Mouse (Mus musculus): ENCODE measurements around the gene Pld1. TPM values are rescaled to one million over a fixed set of nuclear protein-coding genes. Genes with fewer than 3 reads are reported as not detected.

Gene Pld1
- polyA plus RNA-seq, 1 experiment from 2014 or later, result 3.1 TPM

DNA sequence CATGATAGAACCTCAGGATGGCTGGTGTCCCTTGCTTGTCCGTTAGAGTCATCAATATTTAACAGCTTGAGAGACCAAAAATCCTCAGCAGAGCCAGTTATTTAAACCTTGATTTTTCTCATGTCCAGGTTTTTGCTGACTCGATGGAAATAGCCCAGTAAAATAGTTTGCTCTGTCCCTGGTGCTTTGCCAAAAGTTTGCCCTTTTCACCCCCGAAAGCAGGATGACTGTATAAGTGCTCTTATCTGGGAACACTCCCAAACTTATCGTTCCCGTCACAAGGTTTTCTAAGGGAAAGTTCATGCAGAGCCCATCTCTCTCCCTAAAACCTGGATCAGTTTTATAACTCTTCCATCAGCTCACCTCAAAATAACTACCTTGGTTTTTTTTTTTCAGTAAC, 173.0 kb downstream of the Pld1 start:
- no peak for ATAC-seq (ENCODE audit: insufficient number of reproducible peaks, insufficient read depth, low FRiP score, low TSS enrichment)
- 83% methylated on average over 5 of the region's 5 CpGs for WGBS

DNA sequence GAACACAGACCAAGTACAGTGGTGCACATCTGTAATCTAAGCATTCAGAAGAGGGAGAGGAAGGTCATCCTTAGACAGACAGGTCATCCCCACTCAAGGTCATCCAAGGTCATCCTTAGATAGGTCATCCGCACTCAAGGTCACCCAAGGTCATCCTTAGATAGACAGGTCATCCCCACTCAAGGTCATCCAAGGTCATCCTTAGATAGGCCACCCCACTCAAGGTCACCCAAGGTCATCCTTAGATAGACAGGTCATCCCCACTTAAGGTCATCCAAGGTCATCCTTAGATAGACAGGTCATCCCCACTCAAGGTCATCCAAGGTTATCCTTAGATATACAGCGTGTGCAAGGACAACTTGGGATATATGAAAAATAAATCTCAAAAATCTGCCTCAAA, 175.4 kb downstream of the Pld1 start:
- no peaks in the 10 kb centered on the region for H3K27me3 ChIP-seq
- H3K27ac ChIP-seq, result no peak overlapping the region
- no peaks in the 10 kb centered on the region for H3K36me3 ChIP-seq
- no peak for ATAC-seq (ENCODE audit: insufficient number of reproducible peaks, insufficient read depth, low FRiP score, low TSS enrichment)
- H3K9ac ChIP-seq, result no peak overlapping the region
- WGBS, result 91% methylated on average over 2 of the region's 2 CpGs
- no peaks in the 10 kb centered on the region; the same call in 1 of the 2 replicates for H3K9me3 ChIP-seq
- H3K4me3 ChIP-seq, result no peak overlapping the region
- no peak overlapping the region for H3K4me2 ChIP-seq (replicated peaks)
- H3K4me1 ChIP-seq, result 0 out of 2 replicates have a peak, but pooled peaks cover 3% of the 10 kb centered on the region

More for the DNA sequence above, 173.0 kb downstream of the Pld1 start:
- no peaks in the 10 kb centered on the region for H3K27me3 ChIP-seq
- no peak overlapping the region for H3K27ac ChIP-seq
- H3K9me3 ChIP-seq, result no peaks in the 10 kb centered on the region
- H3K4me1 ChIP-seq, result 0 out of 2 replicates have a peak, but pooled peaks cover 3% of the 10 kb centered on the region
- H3K9ac ChIP-seq, result no peak overlapping the region
- H3K36me3 ChIP-seq, result no peaks in the 10 kb centered on the region
- no peak overlapping the region for H3K4me3 ChIP-seq
- no peak overlapping the region for H3K4me2 ChIP-seq (replicated peaks)

DNA sequence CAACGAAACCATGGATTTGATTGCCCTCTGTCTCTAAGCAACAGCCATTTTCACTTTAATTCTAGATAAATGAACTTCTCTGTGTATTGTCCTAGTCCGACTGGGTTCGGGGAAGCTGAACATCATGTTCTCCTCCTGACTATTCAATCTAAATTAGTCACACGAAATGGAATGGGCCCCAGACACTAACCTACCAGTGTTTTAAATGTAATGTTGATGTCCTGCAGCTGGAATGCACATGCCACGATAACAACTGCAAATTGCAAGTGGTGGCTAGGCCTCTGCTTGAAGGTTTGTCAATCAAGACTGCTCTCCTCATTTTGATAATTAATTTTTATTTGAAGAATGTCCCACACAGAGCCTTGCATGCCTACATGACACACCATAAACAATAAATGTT, 203.2 kb downstream of the Pld1 start:
- H3K4me2 ChIP-seq (replicated peaks), result no peak overlapping the region
- no peak overlapping the region for H3K27ac ChIP-seq
- ATAC-seq (ENCODE audit: insufficient number of reproducible peaks, insufficient read depth, low FRiP score, low TSS enrichment), result no peak
- WGBS, result 75% methylated on average over 5 of the region's 5 CpGs
- no peaks in the 10 kb centered on the region for H3K36me3 ChIP-seq
- H3K9ac ChIP-seq, result no peak overlapping the region
- H3K27me3 ChIP-seq, result no peaks in the 10 kb centered on the region
- H3K4me1 ChIP-seq, result no peaks in the 10 kb centered on the region
- no peaks in the 10 kb centered on the region for H3K9me3 ChIP-seq
- H3K4me3 ChIP-seq, result no peak overlapping the region

DNA sequence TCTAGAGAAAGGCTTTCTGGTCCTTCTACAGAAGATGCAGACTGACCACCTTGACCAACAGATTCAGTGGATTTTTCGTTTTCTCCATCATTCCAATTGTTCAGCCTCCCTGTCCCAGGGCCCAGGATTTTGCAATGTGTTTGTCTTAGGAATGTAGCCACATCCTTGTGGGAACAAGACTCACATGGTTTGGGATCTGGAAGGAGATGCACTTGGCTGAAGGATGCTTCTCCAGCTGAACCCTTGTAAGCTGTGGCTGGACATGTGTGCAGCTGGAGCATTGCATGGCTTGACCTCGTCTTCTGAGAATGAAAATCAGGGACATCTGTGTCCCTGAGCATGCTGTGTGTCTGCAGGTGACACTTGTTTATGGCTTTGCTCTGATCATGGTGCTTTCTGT, 203.6 kb downstream of the Pld1 start:
- H3K4me1 ChIP-seq, result no peaks in the 10 kb centered on the region
- no peaks in the 10 kb centered on the region for H3K36me3 ChIP-seq
- no peak overlapping the region for H3K9ac ChIP-seq
- H3K27ac ChIP-seq, result no peak overlapping the region
- 66% methylated on average over 2 of the region's 2 CpGs for WGBS
- H3K4me2 ChIP-seq (replicated peaks), result no peak overlapping the region
- no peaks in the 10 kb centered on the region for H3K9me3 ChIP-seq
- no peak overlapping the region for H3K4me3 ChIP-seq
- ATAC-seq (ENCODE audit: insufficient number of reproducible peaks, insufficient read depth, low FRiP score, low TSS enrichment), result no peak
- no peaks in the 10 kb centered on the region for H3K27me3 ChIP-seq

DNA sequence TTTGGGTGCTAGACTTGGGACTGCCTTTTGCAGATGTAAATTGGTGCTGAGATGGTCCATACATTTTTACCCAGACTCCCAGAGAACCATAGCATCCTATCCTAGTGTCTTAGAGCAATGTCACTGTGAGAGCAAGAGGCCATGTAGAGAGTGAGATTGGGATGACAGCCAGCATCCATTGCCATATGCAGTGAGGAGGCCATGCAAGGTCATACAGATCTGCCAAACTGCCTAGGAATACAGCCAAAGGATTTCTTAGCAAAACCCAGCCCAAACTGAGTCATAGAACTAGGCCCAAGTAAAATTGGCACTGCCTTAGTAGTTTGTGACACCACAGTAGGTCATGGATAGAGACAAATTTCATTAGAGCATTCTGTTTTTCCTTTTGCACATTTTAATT, 206.2 kb downstream of the Pld1 start:
- H3K36me3 ChIP-seq, result no peaks in the 10 kb centered on the region
- H3K27me3 ChIP-seq, result no peaks in the 10 kb centered on the region
- no peak overlapping the region for H3K27ac ChIP-seq
- no peaks in the 10 kb centered on the region for H3K4me1 ChIP-seq
- ATAC-seq (ENCODE audit: insufficient number of reproducible peaks, insufficient read depth, low FRiP score, low TSS enrichment), result no peak
- no peak overlapping the region for H3K9ac ChIP-seq
- H3K4me3 ChIP-seq, result no peak overlapping the region
- no peak overlapping the region for H3K4me2 ChIP-seq (replicated peaks)
- no peaks in the 10 kb centered on the region for H3K9me3 ChIP-seq

DNA sequence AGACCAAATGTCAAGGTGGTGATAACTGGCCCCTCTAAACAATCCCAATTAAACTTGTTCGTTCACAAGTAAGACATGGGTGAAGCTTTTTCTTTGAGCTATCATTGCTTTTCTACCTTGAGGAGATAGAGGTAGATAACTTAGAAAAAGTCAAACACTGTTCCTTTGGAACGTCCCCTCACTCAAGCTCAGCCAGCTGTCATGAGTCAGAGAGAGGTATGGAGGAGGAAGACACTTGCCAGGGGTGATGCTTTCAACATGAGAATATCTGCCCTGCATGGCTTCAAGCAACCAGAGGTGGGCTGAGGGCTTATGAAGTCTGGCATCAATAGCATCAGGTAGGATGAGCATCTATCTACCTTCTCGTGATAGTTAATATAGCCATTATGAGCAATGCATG, 207.0 kb downstream of the Pld1 start:
- H3K9ac ChIP-seq, result no peak overlapping the region
- no peak for ATAC-seq (ENCODE audit: insufficient number of reproducible peaks, insufficient read depth, low FRiP score, low TSS enrichment)
- no peaks in the 10 kb centered on the region for H3K36me3 ChIP-seq
- no peak overlapping the region for H3K4me2 ChIP-seq (replicated peaks)
- 84% methylated on average over 3 of the region's 3 CpGs for WGBS
- H3K27me3 ChIP-seq, result no peaks in the 10 kb centered on the region
- H3K4me1 ChIP-seq, result no peaks in the 10 kb centered on the region
- H3K27ac ChIP-seq, result no peak overlapping the region
- no peaks in the 10 kb centered on the region for H3K9me3 ChIP-seq
- H3K4me3 ChIP-seq, result no peak overlapping the region

DNA sequence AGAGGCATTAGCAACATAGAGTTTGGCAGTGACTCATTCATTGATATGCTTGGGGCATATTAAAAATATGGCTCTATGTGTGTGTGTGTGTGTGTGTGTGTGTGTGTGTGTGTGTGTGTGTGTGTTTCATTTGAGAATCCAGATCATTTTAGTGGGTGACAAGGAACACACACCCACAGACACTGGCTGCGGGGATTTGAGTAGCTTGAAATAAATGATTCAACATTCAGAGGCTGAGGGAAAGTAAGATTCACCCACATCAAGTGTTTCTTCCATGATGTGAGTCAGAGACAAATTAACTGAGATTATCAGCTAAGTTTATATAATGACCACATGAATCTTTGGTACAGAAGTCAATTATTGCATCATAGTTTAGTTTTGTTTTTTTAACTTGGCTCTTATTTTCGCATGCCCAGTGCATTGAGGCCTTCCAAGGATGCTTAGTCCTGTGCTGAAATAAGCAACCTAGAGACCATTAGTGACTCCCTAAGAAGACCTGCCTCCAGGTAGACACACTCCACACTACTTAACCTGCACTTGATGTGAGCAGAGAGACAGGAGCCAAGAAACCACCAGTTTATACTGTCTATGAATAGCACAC, 211.3 kb downstream of the Pld1 start:
- H3K4me3 ChIP-seq, result no peak overlapping the region
- H3K9ac ChIP-seq, result no peak overlapping the region
- no peaks in the 10 kb centered on the region for H3K36me3 ChIP-seq
- H3K27ac ChIP-seq, result no peak overlapping the region
- H3K27me3 ChIP-seq, result no peaks in the 10 kb centered on the region
- no peak overlapping the region for H3K4me2 ChIP-seq (replicated peaks)
- H3K9me3 ChIP-seq, result 0 out of 2 replicates have a peak, but pooled peaks cover 8% of the 10 kb centered on the region
- no peaks in the 10 kb centered on the region for H3K4me1 ChIP-seq
- ATAC-seq (ENCODE audit: insufficient number of reproducible peaks, insufficient read depth, low FRiP score, low TSS enrichment), result no peak
- WGBS, result 96% methylated on average over 2 of the region's 2 CpGs

DNA sequence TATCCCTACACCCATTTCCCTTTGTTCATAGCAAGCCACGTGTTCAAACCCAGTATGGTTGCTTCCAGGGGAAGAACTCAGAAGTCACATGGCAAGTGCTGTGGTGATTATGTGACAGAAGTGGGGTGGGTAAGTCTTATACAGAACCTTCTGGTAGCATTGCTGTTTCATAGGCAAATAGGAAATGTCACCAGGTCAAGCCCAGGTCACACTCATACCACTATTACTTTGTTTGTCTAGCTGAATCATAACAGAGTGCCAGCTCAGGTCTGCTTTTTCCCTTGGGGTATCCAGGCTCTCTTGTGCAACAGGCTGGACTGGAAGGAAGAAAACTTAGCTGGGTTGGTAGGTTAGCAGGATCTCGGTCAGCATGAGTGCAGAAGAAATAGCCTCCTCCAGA, 219.5 kb downstream of the Pld1 start:
- no peak overlapping the region for H3K4me3 ChIP-seq
- no peaks in the 10 kb centered on the region for H3K9me3 ChIP-seq
- H3K27ac ChIP-seq, result no peak overlapping the region
- H3K4me1 ChIP-seq, result no peaks in the 10 kb centered on the region
- ATAC-seq (ENCODE audit: insufficient number of reproducible peaks, insufficient read depth, low FRiP score, low TSS enrichment), result no peak
- 81% methylated on average over 2 of the region's 2 CpGs for WGBS
- no peak overlapping the region for H3K4me2 ChIP-seq (replicated peaks)
- no peaks in the 10 kb centered on the region for H3K36me3 ChIP-seq
- H3K9ac ChIP-seq, result no peak overlapping the region
- H3K27me3 ChIP-seq, result no peaks in the 10 kb centered on the region

DNA sequence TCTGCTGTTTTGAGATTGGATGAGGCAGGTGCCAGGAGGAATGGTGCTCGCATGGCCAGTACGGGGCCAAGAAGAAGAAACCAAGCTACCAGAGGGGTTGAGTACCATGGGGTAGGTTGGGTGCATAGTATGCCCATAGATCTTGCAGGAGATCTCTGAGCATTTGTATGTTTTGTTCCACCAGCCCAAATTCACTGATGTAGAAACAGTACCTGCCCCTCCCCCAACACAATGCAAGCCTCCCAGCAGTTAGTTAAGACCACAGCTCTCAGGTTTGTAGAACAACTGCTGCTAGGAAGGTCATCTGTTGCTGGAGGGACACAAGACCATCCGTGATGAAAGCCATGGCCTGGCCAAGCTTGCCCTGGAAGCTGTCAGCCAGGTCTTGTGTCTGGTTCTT, 220.4 kb downstream of the Pld1 start:
- no peak for ATAC-seq (ENCODE audit: insufficient number of reproducible peaks, insufficient read depth, low FRiP score, low TSS enrichment)
- 95% methylated on average over 3 of the region's 3 CpGs for WGBS
- no peak overlapping the region for H3K9ac ChIP-seq
- no peak overlapping the region for H3K4me2 ChIP-seq (replicated peaks)
- H3K36me3 ChIP-seq, result no peaks in the 10 kb centered on the region
- no peaks in the 10 kb centered on the region for H3K27me3 ChIP-seq
- H3K4me3 ChIP-seq, result no peak overlapping the region
- H3K4me1 ChIP-seq, result no peaks in the 10 kb centered on the region
- no peaks in the 10 kb centered on the region for H3K9me3 ChIP-seq
- no peak overlapping the region for H3K27ac ChIP-seq

DNA sequence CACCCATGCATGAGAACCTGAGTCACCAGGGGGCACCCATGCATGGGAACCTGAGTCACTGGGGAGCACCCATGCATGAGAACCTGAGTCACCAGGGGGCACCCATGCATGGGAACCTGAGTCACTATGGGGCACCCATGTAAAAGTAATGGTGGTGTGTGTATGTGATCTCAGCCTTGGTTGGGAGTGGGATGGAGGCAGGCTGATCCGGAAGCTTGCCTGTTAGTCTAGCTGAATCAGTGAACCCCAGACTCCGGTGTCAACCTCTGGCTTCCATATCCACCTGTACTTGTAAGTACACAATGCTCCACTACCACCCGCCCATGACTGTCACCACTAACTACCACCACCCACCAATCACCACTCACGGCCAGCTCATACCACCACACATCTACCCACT, 223.9 kb downstream of the Pld1 start:
- H3K9me3 ChIP-seq, result no peaks in the 10 kb centered on the region
- no peak overlapping the region for H3K4me2 ChIP-seq (replicated peaks)
- H3K9ac ChIP-seq, result no peak overlapping the region
- no peak overlapping the region for H3K27ac ChIP-seq
- no peaks in the 10 kb centered on the region for H3K36me3 ChIP-seq
- no peak overlapping the region for H3K4me3 ChIP-seq
- no peaks in the 10 kb centered on the region for H3K4me1 ChIP-seq
- ATAC-seq (ENCODE audit: insufficient number of reproducible peaks, insufficient read depth, low FRiP score, low TSS enrichment), result no peak
- WGBS, result 87% methylated on average over 4 of the region's 4 CpGs
- H3K27me3 ChIP-seq, result no peaks in the 10 kb centered on the region

DNA sequence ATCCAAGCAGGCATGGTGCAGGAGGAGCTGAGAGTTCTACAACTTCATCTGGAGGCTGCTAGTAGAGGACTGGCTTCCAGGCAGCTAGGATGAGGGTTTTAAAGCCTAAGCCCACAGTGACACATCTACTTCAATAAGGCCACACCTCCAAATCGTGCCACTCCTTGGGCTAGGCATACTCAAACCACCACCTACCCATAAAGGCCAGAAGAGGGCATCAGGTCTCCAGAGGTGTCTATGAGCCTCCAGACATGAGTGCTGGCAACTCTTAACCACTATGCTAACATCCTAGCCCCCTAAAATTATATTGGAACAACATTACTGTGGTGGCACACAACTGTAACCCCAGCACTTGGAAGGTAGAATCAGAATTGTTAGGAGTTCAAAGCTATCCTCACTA, 226.2 kb downstream of the Pld1 start:
- Histone ChIP-seq H3K27me3 (no peaks in the 10 kb centered on the region), H3K27ac (no peak overlapping the region), H3K4me2 (replicated peaks) (no peak overlapping the region), H3K4me3 (no peak overlapping the region), H3K4me1 (no peaks in the 10 kb centered on the region), H3K9me3 (no peaks in the 10 kb centered on the region), H3K36me3 (no peaks in the 10 kb centered on the region), H3K9ac (no peak overlapping the region)
- 56% methylated on average over 1 of the region's 1 CpGs for WGBS
- no peak for ATAC-seq (ENCODE audit: insufficient number of reproducible peaks, insufficient read depth, low FRiP score, low TSS enrichment)

DNA sequence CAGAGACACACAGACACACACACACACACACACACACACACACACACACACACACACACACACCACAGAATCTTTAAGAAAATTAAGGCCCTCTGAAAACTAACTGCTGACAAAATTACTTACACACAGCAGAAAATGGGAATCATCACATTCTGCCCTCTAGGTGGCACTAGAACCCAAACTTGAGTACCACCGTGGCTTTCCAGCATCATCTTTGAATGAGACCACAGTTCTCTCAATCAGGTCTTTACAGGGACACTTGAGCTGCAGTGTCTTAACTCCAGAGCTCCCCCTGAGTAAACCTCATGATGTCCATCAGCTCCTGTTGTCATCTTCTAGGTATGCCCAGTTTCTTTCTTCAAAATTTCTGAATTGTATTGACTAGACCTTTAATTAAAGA, 227.1 kb downstream of the Pld1 start:
- WGBS, result 0% methylated on average over 1 of the region's 1 CpGs
- H3K4me1 ChIP-seq, result no peaks in the 10 kb centered on the region
- no peaks in the 10 kb centered on the region for H3K9me3 ChIP-seq
- H3K4me3 ChIP-seq, result no peak overlapping the region
- H3K27ac ChIP-seq, result no peak overlapping the region
- no peaks in the 10 kb centered on the region for H3K36me3 ChIP-seq
- no peak overlapping the region for H3K4me2 ChIP-seq (replicated peaks)
- no peak overlapping the region for H3K9ac ChIP-seq
- no peaks in the 10 kb centered on the region for H3K27me3 ChIP-seq
- no peak for ATAC-seq (ENCODE audit: insufficient number of reproducible peaks, insufficient read depth, low FRiP score, low TSS enrichment)
